Mouse (Mus musculus) midbrain, embryonic 12.5 days (tissue): ENCODE results near the gene Fuk. TPM values are rescaled to one million over a fixed set of nuclear protein-coding genes. Genes with fewer than 3 reads are reported as not detected.
"Not testable (repeated sequence)": the region's sequence is repeated elsewhere in the genome, so short reads cannot be mapped to it uniquely, and the experiment has no call there.

Experiments used
- ATAC-seq: fragments of 200-750 bp; cut with Nextera tagmentation; 2 replicates; pipeline ENCODE4 v1.8.0; 2017; ENCODE audit warnings: low read depth, moderate TSS enrichment, moderate library complexity; ENCODE audit not compliant: low FRiP score
- H3K27ac ChIP-seq: fragments of 300-500 bp; sonication (generic); replicated peaks from 2 replicates; pipeline ENCODE4 v1.5.1; 2016; ENCODE audit warnings: mild to moderate bottlenecking
- H3K27me3 ChIP-seq: fragments of 300-500 bp; sonication (generic); 2 replicates; pipeline ENCODE4 v1.6.1; 2016; ENCODE audit warnings: mild to moderate bottlenecking
- H3K36me3 ChIP-seq: fragments of 300-500 bp; sonication (generic); 2 replicates; pipeline ENCODE4 v1.6.1; 2016
- H3K4me1 ChIP-seq: fragments of 300-500 bp; sonication (generic); 2 replicates; pipeline ENCODE4 v1.6.1; 2016
- H3K4me2 ChIP-seq: fragments of 300-500 bp; sonication (generic); replicated peaks from 2 replicates; pipeline ENCODE4 v1.6.1; 2016; ENCODE audit warnings: mild to moderate bottlenecking, moderate library complexity
- H3K4me3 ChIP-seq: fragments of 300-500 bp; sonication (generic); 2 replicates; pipeline ENCODE4 v1.5.1; 2016; ENCODE audit warnings: mild to moderate bottlenecking
- H3K9ac ChIP-seq: fragments of 300-500 bp; sonication (generic); replicated peaks from 2 replicates; pipeline ENCODE4 v1.6.1; 2016; ENCODE audit warnings: mild to moderate bottlenecking, moderate library complexity
- H3K9me3 ChIP-seq: fragments of 300-500 bp; sonication (generic); 2 replicates; pipeline ENCODE4 v1.6.1; 2016; ENCODE audit warnings: mild to moderate bottlenecking
- WGBS: fragments of 180-500 bp; shearing (Covaris S2); methylation state at CpG from one replicate; pipeline ENCODE4 v1.1.7; 2016; 5-methylcytosine and 5-hydroxymethylcytosine counted together
- polyA plus RNA-seq: library from polyadenylated mRNA; unstranded; fragments of >200 nt; fragmentation: Nextera tagmentation; extraction: Ambion mirVana; gene quantifications from 2 replicates; pipeline ENCODE4 v1.2.1, GENCODE M21; 2016

The Fuk gene
- polyA plus RNA-seq, 1 experiment from 2014 or later = 11.2 TPM

GRCm38 (mm10) chr8:110911576-110912570 is 9.6 kb upstream of the Fuk start:
- Histone ChIP-seq H3K4me3 (no peak overlapping the region), H3K4me1 (no peaks in the 10 kb centered on the region), H3K9me3 (no peaks in the 10 kb centered on the region), H3K27ac (no peak overlapping the region), H3K36me3 (no peaks in the 10 kb centered on the region), H3K27me3 (no peaks in the 10 kb centered on the region), H3K4me2 (no peak overlapping the region), H3K9ac (no peak overlapping the region)
- 87% methylated on average over 15 of the region's 15 CpGs for WGBS
- ATAC-seq = no peak

GRCm38 (mm10) chr8:110909850-110910249 is 7.6 kb upstream of the Fuk start:
- H3K9me3 ChIP-seq, H3K4me2 ChIP-seq, H3K36me3 ChIP-seq, H3K27me3 ChIP-seq, H3K9ac ChIP-seq, H3K27ac ChIP-seq, H3K4me3 ChIP-seq, ATAC-seq, H3K4me1 ChIP-seq: not testable (repeated sequence)

GRCm38 (mm10) chr8:110906682-110907081 is 4.4 kb upstream of the Fuk start:
- Histone ChIP-seq H3K27ac (no peak overlapping the region), H3K4me3 (no peak overlapping the region), H3K9me3 (no peaks in the 10 kb centered on the region), H3K36me3 (no peaks in the 10 kb centered on the region), H3K9ac (no peak overlapping the region), H3K27me3 (no peaks in the 10 kb centered on the region), H3K4me1 (peaks cover 4% of the 10 kb centered on the region; the same call in 1 of the 2 replicates), H3K4me2 (no peak overlapping the region)
- ATAC-seq = no peak
- WGBS = 86% methylated on average over 1 of the region's 1 CpGs

GRCm38 (mm10) chr8:110905404-110905803 is 3.1 kb upstream of the Fuk start:
- no peak overlapping the region for H3K27ac ChIP-seq
- no peak overlapping the region for H3K4me2 ChIP-seq
- no peak overlapping the region for H3K4me3 ChIP-seq
- H3K9me3 ChIP-seq = no peaks in the 10 kb centered on the region
- H3K27me3 ChIP-seq = no peaks in the 10 kb centered on the region
- peaks cover 9% of the 10 kb centered on the region; the same call in 1 of the 2 replicates for H3K4me1 ChIP-seq
- no peak for ATAC-seq
- WGBS = 90% methylated on average over 6 of the region's 6 CpGs
- H3K36me3 ChIP-seq = no peaks in the 10 kb centered on the region
- H3K9ac ChIP-seq = no peak overlapping the region

- Histone ChIP-seq H3K9ac (no peak overlapping the region), H3K4me2 (peak overlapping the region; percentile 63), H3K9me3 (no peaks in the 10 kb centered on the region), H3K4me1 (peaks cover 9% of the 10 kb centered on the region; the same call in 1 of the 2 replicates), H3K27ac (no peak overlapping the region), H3K27me3 (no peaks in the 10 kb centered on the region), H3K4me3 (0 out of 2 replicates have a peak overlapping the region, but pooled peaks have one; percentile 73), H3K36me3 (0 out of 2 replicates have a peak, but pooled peaks cover 7% of the 10 kb centered on the region)
- ATAC-seq = 0 out of 2 replicates have a peak, but pooled peaks have one; percentile 4
- 76% methylated on average over 2 of the region's 2 CpGs for WGBS
Measured at GRCm38 (mm10) chr8:110902579-110902965, 284 bp upstream of the Fuk start.

- H3K27ac ChIP-seq = no peak overlapping the region
- no peaks in the 10 kb centered on the region for H3K9me3 ChIP-seq
- WGBS = 92% methylated on average over 3 of the region's 3 CpGs
- ATAC-seq = no peak
- H3K4me2 ChIP-seq = no peak overlapping the region
- no peak overlapping the region for H3K9ac ChIP-seq
- no peak overlapping the region for H3K4me3 ChIP-seq
- peaks cover 9% of the 10 kb centered on the region; the same call in 1 of the 2 replicates for H3K4me1 ChIP-seq
- H3K27me3 ChIP-seq = no peaks in the 10 kb centered on the region
- 0 out of 2 replicates have a peak, but pooled peaks cover 7% of the 10 kb centered on the region for H3K36me3 ChIP-seq
Measured at GRCm38 (mm10) chr8:110901056-110901455, 1.2 kb downstream of the Fuk start.

GRCm38 (mm10) chr8:110897495-110897894 is 4.8 kb downstream of the Fuk start:
- H3K36me3 ChIP-seq = 0 out of 2 replicates have a peak, but pooled peaks cover 17% of the 10 kb centered on the region
- no peaks in the 10 kb centered on the region for H3K27me3 ChIP-seq
- H3K9me3 ChIP-seq = no peaks in the 10 kb centered on the region
- H3K4me1 ChIP-seq = peaks cover 9% of the 10 kb centered on the region; the same call in 1 of the 2 replicates
- H3K4me2 ChIP-seq = no peak overlapping the region
- ATAC-seq = no peak
- H3K27ac ChIP-seq = no peak overlapping the region
- H3K9ac ChIP-seq = no peak overlapping the region
- H3K4me3 ChIP-seq = no peak overlapping the region
- 92% methylated on average over 6 of the region's 6 CpGs for WGBS

GRCm38 (mm10) chr8:110895812-110896211 is 6.5 kb downstream of the Fuk start:
- 96% methylated on average over 13 of the region's 13 CpGs for WGBS
- no peak for ATAC-seq
- no peak overlapping the region for H3K27ac ChIP-seq
- H3K4me2 ChIP-seq = no peak overlapping the region
- no peak overlapping the region for H3K9ac ChIP-seq
- no peaks in the 10 kb centered on the region for H3K9me3 ChIP-seq
- no peak overlapping the region for H3K4me3 ChIP-seq
- H3K36me3 ChIP-seq = 0 out of 2 replicates have a peak, but pooled peaks cover 22% of the 10 kb centered on the region
- H3K4me1 ChIP-seq = no peaks in the 10 kb centered on the region
- no peaks in the 10 kb centered on the region for H3K27me3 ChIP-seq

GRCm38 (mm10) chr8:110895254-110895653 is 7.0 kb downstream of the Fuk start:
- Histone ChIP-seq H3K36me3 (0 out of 2 replicates have a peak, but pooled peaks cover 22% of the 10 kb centered on the region), H3K4me1 (no peaks in the 10 kb centered on the region), H3K9me3 (no peaks in the 10 kb centered on the region), H3K4me2 (no peak overlapping the region), H3K4me3 (no peak overlapping the region), H3K27me3 (no peaks in the 10 kb centered on the region), H3K27ac (no peak overlapping the region), H3K9ac (no peak overlapping the region)
- no peak for ATAC-seq
- whole genome bisulfite sequencing = 77% methylated on average over 9 of the region's 9 CpGs

GRCm38 (mm10) chr8:110894851-110895250 is 7.4 kb downstream of the Fuk start:
- WGBS = 86% methylated on average over 10 of the region's 10 CpGs
- ATAC-seq = no peak
- no peaks in the 10 kb centered on the region for H3K27me3 ChIP-seq
- H3K36me3 ChIP-seq = 0 out of 2 replicates have a peak, but pooled peaks cover 26% of the 10 kb centered on the region
- no peak overlapping the region for H3K27ac ChIP-seq
- no peak overlapping the region for H3K4me3 ChIP-seq
- no peaks in the 10 kb centered on the region for H3K9me3 ChIP-seq
- H3K9ac ChIP-seq = no peak overlapping the region
- no peak overlapping the region for H3K4me2 ChIP-seq
- no peaks in the 10 kb centered on the region for H3K4me1 ChIP-seq

- H3K4me3 ChIP-seq = no peak overlapping the region
- no peak overlapping the region for H3K27ac ChIP-seq
- H3K4me1 ChIP-seq = no peaks in the 10 kb centered on the region
- no peaks in the 10 kb centered on the region for H3K27me3 ChIP-seq
- H3K9ac ChIP-seq = no peak overlapping the region
- no peak overlapping the region for H3K4me2 ChIP-seq
- peaks cover 27% of the 10 kb centered on the region for H3K36me3 ChIP-seq
- WGBS = 88% methylated on average over 2 of the region's 2 CpGs
- H3K9me3 ChIP-seq = no peaks in the 10 kb centered on the region
- no peak for ATAC-seq
Measured at GRCm38 (mm10) chr8:110892913-110893312, 9.4 kb downstream of the Fuk start.

- 93% methylated on average over 7 of the region's 7 CpGs for WGBS
Measured at GRCm38 (mm10) chr8:110892040-110892439, 10.2 kb downstream of the Fuk start.

More at GRCm38 (mm10) chr8:110892040-110892439, 10.2 kb downstream of the Fuk start:
- Histone ChIP-seq H3K27me3 (no peaks in the 10 kb centered on the region), H3K36me3 (peaks cover 33% of the 10 kb centered on the region), H3K4me1 (no peaks in the 10 kb centered on the region), H3K27ac (no peak overlapping the region), H3K9ac (no peak overlapping the region), H3K9me3 (no peaks in the 10 kb centered on the region), H3K4me2 (no peak overlapping the region), H3K4me3 (no peak overlapping the region)
- ATAC-seq = no peak
